Mouse (Mus musculus) liver, adult 2 months (tissue): ENCODE data around the gene Slc2a9.

ENCODE experiments used
- CTCF ChIP-seq: fragments of 200-500 bp; IDR thresholded peaks from 2 replicates; pipeline ENCODE4 v1.5.1; 2011; ENCODE audit warnings: low read depth, low read length, control low read depth
- POLR2A ChIP-seq: fragments of 200-500 bp; IDR thresholded peaks from 2 replicates; pipeline ENCODE4 v1.6.1; 2011; ENCODE audit warnings: low read length, control low read depth; ENCODE audit not compliant: insufficient read depth; ENCODE audit errors: extremely low read depth

GRCm38 (mm10) chr5:38529724-38530428, 26.9 kb upstream of the Slc2a9 start:
- TF ChIP-seq CTCF (peak; percentile 31; the same call in 1 of the 2 replicates), POLR2A (no peak)
